Mouse (Mus musculus) 3134 (cell line): ENCODE results near the gene 2610044O15Rik8.
A peak's percentile ranks its signal among the peaks of the same experiment; 100 is the strongest.

Source experiments
- DNase-seq: peaks from one replicate; pipeline ENCODE4 v3.0.0-alpha.2; 2011; ENCODE audit warnings: low spot score; ENCODE audit not compliant: insufficient read length; ENCODE audit errors: extremely low read depth

The 2610044O15Rik8 gene

GRCm38 (mm10) chr8:129234027-129234733, at the start of gene 2610044O15Rik8:
Gene 2610044O15Rik8, minus strand, starts transcription at chr8:129234406.
- DNase-seq, result peak; percentile 86

GRCm38 (mm10) chr8:129265918-129266317, 31.7 kb upstream of the 2610044O15Rik8 start:
- DNase-seq, result no peak

GRCm38 (mm10) chr8:129264296-129264695, 30.1 kb upstream of the 2610044O15Rik8 start:
- no peak for DNase-seq

GRCm38 (mm10) chr8:129263211-129263927, 29.2 kb upstream of the 2610044O15Rik8 start:
- DNase-seq, result peak; percentile 82

- no peak for DNase-seq
Observed at GRCm38 (mm10) chr8:129233664-129234026, 561 bp downstream of the 2610044O15Rik8 start.
